Mouse (Mus musculus) MEL (cell line): ENCODE measurements at regions not wholly inside any gene's neighbourhood (a gene's known extent, or its start where the extent isn't known, plus 50 kb on each side); places are given as distances from the start of the nearest gene placed in this dataset.

Source experiments
- DNase-seq: peaks from one replicate; pipeline ENCODE4 v3.0.0; 2011; ENCODE audit warnings: low read depth, low spot score
- H3K27ac ChIP-seq: 2 replicates; pipeline ENCODE4 v1.5.1; 2012; ENCODE audit warnings: low read depth, mild to moderate bottlenecking, control low read depth, low read length, moderate library complexity; ENCODE audit not compliant: control insufficient read depth
- H3K27me3 ChIP-seq, 2 experiments: fragments of 150-350 bp in 1 of 2; sonication (generic) in 1 of 2; 2 replicates each; pipeline ENCODE4 v1.6.1; 2012; ENCODE audit warnings: low read length in 2 of 2, mild to moderate bottlenecking in 2 of 2, improper control_type of control experiment in 1 of 2, moderate library complexity in 1 of 2; ENCODE audit not compliant: insufficient read depth in 2 of 2, control insufficient read depth in 1 of 2
- H3K36me3 ChIP-seq, 2 experiments: 2 replicates each; pipeline ENCODE4 v1.6.1; 2012 to 2014; ENCODE audit warnings: low read length in 2 of 2, improper control_type of control experiment in 1 of 2, inconsistent platforms in 1 of 2, mild to moderate bottlenecking in 1 of 2; ENCODE audit not compliant: insufficient read depth in 2 of 2, control insufficient read depth in 1 of 2
- H3K4me1 ChIP-seq, 2 experiments: fragments of 150-350 bp in 1 of 2; sonication (generic) in 1 of 2; 2 replicates each; pipeline ENCODE4 v1.6.1; 2012; ENCODE audit warnings: low read length in 2 of 2, improper control_type of control experiment in 1 of 2, mild to moderate bottlenecking in 1 of 2; ENCODE audit not compliant: insufficient read depth in 2 of 2, control insufficient read depth in 1 of 2
- H3K4me3 ChIP-seq, 2 experiments: fragments of 150-350 bp in 1 of 2; sonication (generic) in 1 of 2; 2 replicates each; pipeline ENCODE4 v1.5.1; 2012; ENCODE audit warnings: low read depth in 2 of 2, low read length in 2 of 2, mild to moderate bottlenecking in 2 of 2, moderate library complexity in 2 of 2, control low read depth in 1 of 2, improper control_type of control experiment in 1 of 2; ENCODE audit not compliant: control insufficient read depth in 1 of 2, insufficient read depth in 1 of 2
- H3K79me2 ChIP-seq: 2 replicates; pipeline ENCODE4 v1.6.1; 2012; ENCODE audit warnings: mild to moderate bottlenecking, low read length, moderate library complexity; ENCODE audit not compliant: control insufficient read depth, poor library complexity, insufficient read depth
- H3K9ac ChIP-seq: 2 replicates; pipeline ENCODE4 v1.6.1; 2012; ENCODE audit warnings: low read depth, mild to moderate bottlenecking, control low read depth, low read length, moderate library complexity; ENCODE audit not compliant: control insufficient read depth, poor library complexity, severe bottlenecking
- H3K9me3 ChIP-seq: fragments of 150-350 bp; sonication (generic); replicated peaks from 2 replicates; pipeline ENCODE4 v1.6.1; 2012; ENCODE audit warnings: mild to moderate bottlenecking, low read length, improper control_type of control experiment, moderate library complexity; ENCODE audit not compliant: insufficient read depth
- E2F4 ChIP-seq: IDR thresholded peaks from 2 replicates; pipeline ENCODE4 v1.6.1; 2011; ENCODE audit warnings: low read depth, low read length, improper control_type of control experiment, borderline replicate concordance
- EP300 ChIP-seq, 2 experiments: IDR thresholded peaks; 2 replicates each; pipeline ENCODE4 v1.6.1; 2011; ENCODE audit warnings: improper control_type of control experiment in 2 of 2, low read length in 2 of 2, low read depth in 1 of 2, mild to moderate bottlenecking in 1 of 2
- ETS1 ChIP-seq: IDR thresholded peaks from 2 replicates; pipeline ENCODE4 v1.6.1; 2012; ENCODE audit warnings: low read depth, mild to moderate bottlenecking, inconsistent platforms, low read length, improper control_type of control experiment, moderate library complexity
- HCFC1 ChIP-seq: IDR thresholded peaks from 2 replicates; pipeline ENCODE4 v1.6.1; 2012; ENCODE audit warnings: low read depth, mild to moderate bottlenecking, inconsistent platforms, low read length, improper control_type of control experiment, moderate library complexity
- KAT2A ChIP-seq: conservative IDR thresholded peaks from 2 replicates; pipeline ENCODE4 v1.6.1; 2012; ENCODE audit warnings: low read depth, low read length, improper control_type of control experiment, inconsistent platforms
- MAFK ChIP-seq: IDR thresholded peaks from 2 replicates; pipeline ENCODE4 v1.6.1; 2011; ENCODE audit warnings: low read depth, mild to moderate bottlenecking, low read length, improper control_type of control experiment, borderline replicate concordance
- MAZ ChIP-seq: IDR thresholded peaks from 2 replicates; pipeline ENCODE4 v1.6.1; 2012; ENCODE audit warnings: low read depth, mild to moderate bottlenecking, inconsistent platforms, low read length, improper control_type of control experiment
- MEF2A ChIP-seq: IDR thresholded peaks from 2 replicates; pipeline ENCODE4 v1.6.1; 2014; ENCODE audit warnings: low read depth, mild to moderate bottlenecking, inconsistent platforms, low read length, improper control_type of control experiment; ENCODE audit not compliant: poor library complexity, insufficient replicate concordance, severe bottlenecking; ENCODE audit errors: extremely low read depth
- MXI1 ChIP-seq: IDR thresholded peaks from 2 replicates; pipeline ENCODE4 v1.6.1; 2011; ENCODE audit warnings: mild to moderate bottlenecking, low read depth, low read length, improper control_type of control experiment
- MYC ChIP-seq: IDR thresholded peaks from 2 replicates; pipeline ENCODE4 v1.6.1; 2011; ENCODE audit warnings: low read depth, mild to moderate bottlenecking, low read length, improper control_type of control experiment, moderate library complexity
- NRF1 ChIP-seq: IDR thresholded peaks from 2 replicates; pipeline ENCODE4 v1.6.1; 2014; ENCODE audit warnings: low read depth, mild to moderate bottlenecking, inconsistent platforms, low read length, improper control_type of control experiment, moderate library complexity; ENCODE audit not compliant: poor library complexity, insufficient read depth, severe bottlenecking
- POLR2AphosphoS2 ChIP-seq: IDR thresholded peaks from 2 replicates; pipeline ENCODE4 v1.6.1; 2011; ENCODE audit warnings: low read length, improper control_type of control experiment
- SIN3A ChIP-seq: IDR thresholded peaks from 2 replicates; pipeline ENCODE4 v1.6.1; 2012; ENCODE audit warnings: low read length, improper control_type of control experiment, inconsistent platforms
- SMC3 ChIP-seq: IDR thresholded peaks from 2 replicates; pipeline ENCODE4 v1.6.1; 2011; ENCODE audit warnings: low read depth, low read length, improper control_type of control experiment
- TBP ChIP-seq: IDR thresholded peaks from 2 replicates; pipeline ENCODE4 v1.8.0; 2011; ENCODE audit warnings: low read depth, low read length, improper control_type of control experiment
- USF2 ChIP-seq, 2 experiments: IDR thresholded peaks; 2 replicates each; pipeline ENCODE4 v1.6.1; 2011 to 2012; ENCODE audit warnings: improper control_type of control experiment in 2 of 2, low read length in 2 of 2, borderline replicate concordance in 1 of 2, inconsistent platforms in 1 of 2, low read depth in 1 of 2, mild to moderate bottlenecking in 1 of 2; ENCODE audit not compliant: insufficient read depth in 1 of 2
- ZC3H11A ChIP-seq: IDR thresholded peaks from 2 replicates; pipeline ENCODE4 v1.6.1; 2012; ENCODE audit warnings: low read depth, mild to moderate bottlenecking, inconsistent platforms, low read length, improper control_type of control experiment
- ZKSCAN1 ChIP-seq: IDR thresholded peaks from 2 replicates; pipeline ENCODE4 v1.6.1; 2012; ENCODE audit warnings: low read depth, mild to moderate bottlenecking, inconsistent platforms, low read length, improper control_type of control experiment, moderate library complexity
- ZMIZ1 ChIP-seq: IDR thresholded peaks from 2 replicates; pipeline ENCODE4 v1.6.1; 2012; ENCODE audit warnings: low read depth, mild to moderate bottlenecking, inconsistent platforms, low read length, improper control_type of control experiment, moderate library complexity
- ZNF384 ChIP-seq: IDR thresholded peaks from 2 replicates; pipeline ENCODE4 v1.6.1; 2012; ENCODE audit warnings: low read depth, mild to moderate bottlenecking, inconsistent platforms, low read length, improper control_type of control experiment

DNA sequence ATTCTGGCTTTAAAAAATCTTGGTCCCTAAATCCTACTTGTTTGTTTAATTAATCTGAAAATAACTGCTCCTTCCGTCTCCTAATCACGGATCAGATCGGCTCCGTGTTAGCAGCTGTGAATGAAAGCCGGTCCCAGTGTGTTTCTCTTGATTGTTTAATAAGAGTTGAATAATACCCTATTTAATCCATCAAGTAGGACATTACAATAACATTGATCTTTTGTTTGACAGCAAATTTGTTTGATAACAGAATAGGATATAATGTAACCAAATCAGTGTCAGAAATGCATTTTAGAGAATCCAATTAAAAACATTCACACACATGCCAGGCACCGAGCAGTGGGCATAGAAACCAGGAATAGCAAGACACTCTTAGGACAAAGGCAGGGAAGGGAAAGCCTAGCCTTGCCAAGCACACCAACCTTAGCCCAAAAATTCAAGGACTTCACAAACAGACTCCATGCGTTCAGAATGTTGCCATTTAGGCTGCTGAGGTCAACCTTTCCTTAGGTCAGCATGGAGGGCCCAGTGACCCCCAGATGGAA, 332.5 kb upstream of the Meis1 start:
- Histone ChIP-seq H3K4me3 (no peak overlapping the region), H3K79me2 (no peaks in the 10 kb centered on the region), H3K27me3 (no peaks in the 10 kb centered on the region; a peak in 3 of 4 replicates), H3K27ac (no peak overlapping the region), H3K9me3 (no peaks in the 10 kb centered on the region), H3K4me1 (no peaks in the 10 kb centered on the region), H3K36me3 (no peaks in the 10 kb centered on the region), H3K9ac (no peak overlapping the region)
- TF ChIP-seq KAT2A (no peak), SIN3A (no peak), POLR2AphosphoS2 (no peak), SMC3 (no peak), USF2 (IDR thresholded peaks at IDR 0.05; ENCODE audit: borderline replicate concordance in 1 of 2, insufficient read depth in 1 of 2, low read depth in 1 of 2, low read length in 2 of 2) (no peak), TBP (no peak), MEF2A (no peak)
- DNase-seq: no peak

DNA sequence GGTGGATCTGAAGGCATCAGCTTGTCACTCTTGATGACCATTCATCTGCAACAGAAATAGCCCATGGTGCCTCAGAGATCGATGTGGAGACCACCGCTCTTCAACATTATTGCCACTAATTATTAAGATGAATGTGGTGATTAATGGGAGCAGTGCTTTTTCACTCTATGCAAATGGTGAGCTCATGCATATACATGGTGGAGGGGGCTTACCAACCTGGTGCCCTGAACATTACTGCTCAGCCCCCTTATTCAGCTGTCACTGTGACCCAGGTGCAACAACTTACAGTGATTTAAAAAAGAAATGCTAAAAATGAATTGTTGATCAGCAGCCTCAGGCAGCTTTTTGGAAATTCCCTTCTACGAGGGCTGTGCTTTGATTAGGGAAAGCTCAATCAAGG, 334.9 kb upstream of the Meis1 start:
- Histone ChIP-seq H3K9ac (no peak overlapping the region), H3K9me3 (no peaks in the 10 kb centered on the region), H3K4me1 (no peaks in the 10 kb centered on the region), H3K4me3 (no peak overlapping the region), H3K36me3 (no peaks in the 10 kb centered on the region), H3K79me2 (no peaks in the 10 kb centered on the region), H3K27ac (no peak overlapping the region), H3K27me3 (peaks cover 1 to 2% of the 10 kb centered on the region in 2 experiments)
- DNase-seq: no peak
- TF ChIP-seq ZNF384 (no peak), MYC (no peak), POLR2AphosphoS2 (no peak), ZKSCAN1 (no peak), ZMIZ1 (no peak), SMC3 (no peak), NRF1 (no peak), MAFK (no peak), MAZ (no peak), ZC3H11A (no peak), HCFC1 (no peak), EP300 (IDR thresholded peaks at IDR 0.05; ENCODE audit: low read depth in 1 of 2, low read length in 2 of 2) (no peak), MXI1 (no peak), ETS1 (no peak), KAT2A (no peak), TBP (no peak), MEF2A (no peak), E2F4 (no peak)
